Mouse (Mus musculus): ENCODE data around the gene Mcm10.

Mcm10 gene

DNA sequence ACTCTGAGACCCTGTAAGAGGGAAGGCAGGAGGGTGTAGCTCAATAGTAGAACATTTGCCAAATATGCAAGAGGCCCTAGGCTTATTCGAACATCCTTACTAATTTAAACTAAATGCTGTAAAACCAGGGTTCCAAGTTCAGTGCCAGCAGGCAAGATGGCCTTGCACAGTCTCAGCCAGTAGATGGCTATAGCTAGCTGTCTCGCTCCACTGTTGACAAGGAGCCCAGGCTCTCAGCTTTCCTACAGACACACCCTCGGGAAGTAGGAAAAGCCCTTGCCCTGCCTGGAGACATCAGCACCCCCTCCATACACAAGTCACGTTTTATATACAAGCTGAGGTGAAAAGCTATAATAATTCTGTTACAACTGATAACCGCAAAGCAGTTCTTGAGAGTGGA, 20.1 kb upstream of the Mcm10 start:
- no peak for DNase-seq (ENCODE audit: low spot score in 2 of 2)

- DNase-seq (ENCODE audit: low spot score in 2 of 2) = no peak
These were observed 18.6 kb upstream of the Mcm10 start for GRCm38 (mm10) chr2:5031215-5031614.

- DNase-seq (ENCODE audit: low spot score in 2 of 2) = no peak
These were observed 17.2 kb upstream of the Mcm10 start for GRCm38 (mm10) chr2:5029808-5030207.

GRCm38 (mm10) chr2:5028047-5028446, 15.5 kb upstream of the Mcm10 start:
- no peak for DNase-seq (ENCODE audit: low spot score in 2 of 2)

GRCm38 (mm10) chr2:5027057-5027456, 14.5 kb upstream of the Mcm10 start:
- no peak for DNase-seq (ENCODE audit: low spot score in 2 of 2)

GRCm38 (mm10) chr2:5025162-5025733, 12.7 kb upstream of the Mcm10 start:
- no peak for DNase-seq (ENCODE audit: low spot score in 2 of 2)

DNA sequence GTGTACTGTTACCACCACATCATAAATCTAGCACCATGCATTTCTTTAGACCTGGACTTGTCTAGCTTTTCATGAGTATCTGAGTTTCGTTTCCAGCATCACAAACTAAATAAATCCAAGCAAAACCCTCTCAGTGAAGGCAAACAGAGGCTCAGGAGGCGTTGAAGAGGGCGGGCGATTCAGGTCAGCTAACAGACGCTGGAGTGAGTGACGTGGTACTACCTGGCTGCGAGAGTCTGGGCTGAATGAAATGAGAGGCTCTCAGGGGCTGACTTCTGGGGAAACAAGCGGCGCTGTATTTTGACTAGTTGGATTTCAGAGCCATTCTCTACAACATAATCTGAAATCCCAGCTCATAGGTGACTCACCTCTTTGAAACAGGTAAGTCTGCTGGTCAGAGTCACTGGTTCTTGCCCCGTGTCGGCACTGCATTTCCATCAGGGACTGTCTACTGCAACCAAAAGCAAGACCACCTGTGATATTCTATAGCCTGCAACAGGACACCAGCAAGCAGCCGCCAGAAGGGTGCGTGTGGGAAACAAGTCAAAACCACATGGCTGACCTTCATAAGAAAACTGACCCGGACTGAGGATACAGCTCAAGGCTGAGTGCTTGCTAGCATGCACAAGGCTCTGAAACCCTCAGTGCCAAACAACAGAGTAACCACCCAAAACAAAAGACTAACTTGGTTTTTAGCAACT, 11.3 kb upstream of the Mcm10 start:
- no peak for DNase-seq (ENCODE audit: low spot score in 2 of 2)

DNA sequence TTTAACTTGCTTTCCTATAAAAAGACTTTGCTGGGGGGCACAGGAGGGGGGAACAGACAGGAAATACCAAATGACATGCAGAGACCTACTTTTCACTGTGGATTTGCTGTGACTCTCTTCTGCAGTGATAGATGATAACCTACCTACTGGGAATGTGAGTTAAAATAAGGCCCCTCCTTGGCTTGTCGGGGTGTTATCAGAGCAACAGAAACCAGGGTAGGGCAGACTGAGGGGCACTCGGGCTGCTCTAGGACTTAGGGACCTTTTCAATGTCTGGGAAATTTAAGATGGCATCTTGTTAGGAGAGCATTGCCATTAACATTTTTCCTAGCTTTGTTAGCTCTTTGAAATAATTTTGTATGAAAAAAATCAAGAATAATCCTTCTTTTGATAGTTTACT, 10.7 kb upstream of the Mcm10 start:
- DNase-seq (ENCODE audit: low spot score in 2 of 2) = no peak

DNA sequence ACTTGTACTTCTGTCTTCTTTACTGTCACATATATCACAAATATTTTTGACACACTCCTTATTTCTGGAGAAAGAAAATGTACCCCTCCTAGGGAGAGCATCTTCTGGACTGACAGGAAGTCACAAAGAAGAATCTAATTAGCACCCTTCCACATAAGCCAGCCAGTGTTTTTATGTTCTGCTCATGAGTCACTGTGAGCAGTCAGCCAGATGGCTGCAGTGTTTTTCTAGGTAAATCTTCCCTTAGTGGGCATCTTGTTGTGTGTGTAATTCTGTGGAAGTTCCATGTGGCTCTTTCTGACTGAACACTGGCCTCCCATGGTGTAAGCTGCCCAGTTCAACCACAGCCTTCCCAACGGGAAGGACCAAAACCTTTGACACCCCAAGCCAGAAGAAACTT, 7.1 kb upstream of the Mcm10 start:
- DNase-seq (ENCODE audit: low spot score in 2 of 2) = no peak

DNA sequence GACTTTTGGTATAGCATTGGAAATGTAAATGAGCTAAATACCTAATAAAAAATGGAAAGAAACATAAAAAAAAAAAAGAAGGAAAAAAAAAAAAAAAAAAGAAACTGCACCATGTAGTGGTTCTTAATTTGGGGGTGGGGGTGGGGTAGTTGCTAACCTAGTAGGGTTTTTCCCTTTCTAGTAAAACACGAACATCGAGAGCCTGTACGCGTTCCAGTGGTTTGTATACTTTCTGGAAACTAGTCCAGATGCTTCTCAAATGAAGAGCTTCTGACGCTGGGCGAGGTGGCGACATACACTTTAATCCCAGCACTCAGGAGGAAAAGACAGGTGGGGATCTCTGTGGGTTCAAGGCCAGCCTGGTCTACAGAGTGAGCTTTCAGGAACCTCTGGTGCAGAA, 4.3 kb upstream of the Mcm10 start:
- DNase-seq (ENCODE audit: low spot score in 2 of 2) = no peak

- no peak for DNase-seq (ENCODE audit: low spot score in 2 of 2)
These were observed 2.9 kb upstream of the Mcm10 start for GRCm38 (mm10) chr2:5015527-5015926.

- no peak for DNase-seq (ENCODE audit: low spot score in 2 of 2)
These were observed 2.0 kb upstream of the Mcm10 start for GRCm38 (mm10) chr2:5014616-5015015.

- DNase-seq (ENCODE audit: low spot score in 2 of 2) = no peak
These were observed 597 bp downstream of the Mcm10 start for GRCm38 (mm10) chr2:5011898-5012490.

- DNase-seq (ENCODE audit: low spot score in 2 of 2) = no peak
These were observed 5.5 kb downstream of the Mcm10 start for GRCm38 (mm10) chr2:5007107-5007506.

DNA sequence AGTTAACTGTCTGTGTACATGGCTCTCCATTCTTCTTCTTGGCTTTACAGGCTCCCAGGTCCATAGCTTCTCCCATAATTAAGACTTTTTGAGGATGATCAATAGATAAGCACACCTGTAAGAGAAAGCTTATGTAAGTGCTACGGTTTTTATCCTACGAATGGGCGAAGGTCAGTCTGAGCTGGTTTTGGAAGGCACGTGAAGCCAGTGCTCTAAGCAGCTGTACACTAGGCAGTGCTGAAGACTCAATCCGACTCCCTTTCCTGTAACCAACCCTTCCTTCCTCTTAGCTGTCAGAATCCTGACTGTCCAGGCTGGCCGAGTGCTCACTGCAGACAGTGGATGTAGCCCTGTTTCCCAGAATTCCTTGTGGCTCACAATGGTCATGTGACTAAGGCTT, 11.3 kb downstream of the Mcm10 start:
- no peak for DNase-seq (ENCODE audit: low spot score in 2 of 2)

DNA sequence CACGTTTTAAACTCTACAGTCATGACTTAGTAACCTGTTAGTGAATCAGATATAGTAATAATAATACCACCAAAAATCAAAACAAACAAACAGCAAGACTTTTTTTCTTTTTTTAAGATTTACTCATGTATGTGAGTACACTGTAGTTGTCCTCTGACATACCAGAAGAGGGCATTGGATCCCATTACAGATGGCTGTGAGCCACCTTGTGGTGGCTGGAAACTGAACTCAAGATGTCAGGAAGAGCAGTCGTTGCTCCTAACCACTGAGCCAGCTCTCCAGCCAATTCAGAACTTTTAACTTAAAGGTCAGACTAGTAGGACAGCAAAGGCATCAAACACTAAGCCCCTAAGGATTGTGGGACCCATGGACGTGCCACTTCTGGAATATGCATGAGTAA, 13.7 kb downstream of the Mcm10 start:
- DNase-seq (ENCODE audit: low spot score in 2 of 2) = no peak

DNA sequence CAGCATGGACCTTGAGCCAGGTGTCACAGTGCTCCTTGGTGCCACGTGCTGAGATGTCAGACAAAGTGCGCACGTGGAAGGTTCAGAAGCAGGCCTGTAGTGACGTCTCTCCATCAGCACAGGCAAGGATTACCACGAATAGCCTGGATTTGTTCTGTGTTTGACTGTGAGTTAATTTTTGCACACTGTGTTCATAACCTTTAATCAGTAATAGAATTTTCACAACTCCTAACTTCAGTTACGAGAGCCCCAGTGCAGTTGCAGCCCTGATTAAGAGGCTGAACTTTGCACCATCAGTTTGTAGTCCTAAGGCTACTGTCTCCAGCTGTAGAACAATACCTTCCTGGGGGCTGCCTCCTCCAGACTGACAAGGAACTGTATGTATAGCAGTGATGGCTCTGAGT, 16.2 kb downstream of the Mcm10 start:
- DNase-seq (ENCODE audit: low spot score in 2 of 2) = no peak

- no peak for DNase-seq (ENCODE audit: low spot score in 2 of 2)
These were observed 16.9 kb downstream of the Mcm10 start for GRCm38 (mm10) chr2:4995646-4996045.

DNA sequence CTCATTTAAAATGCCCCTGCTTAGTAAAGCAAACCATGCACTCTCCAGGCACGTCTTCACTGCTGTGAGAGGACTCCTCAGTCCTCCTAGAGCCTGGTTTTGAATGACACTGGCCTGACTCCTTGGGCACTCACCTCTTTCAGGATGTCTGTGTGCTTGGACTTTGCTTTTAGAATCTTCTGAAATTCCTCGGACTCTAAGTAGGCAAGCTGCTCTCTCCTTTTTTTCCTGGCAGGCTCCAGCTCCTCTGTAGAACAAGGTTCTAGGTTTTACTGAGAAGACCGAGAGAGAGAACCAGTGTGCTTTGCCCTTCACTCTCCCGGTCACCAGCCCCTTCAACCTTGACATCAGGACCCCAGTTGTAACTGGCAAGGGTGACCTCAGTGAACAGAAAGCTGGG, 18.2 kb downstream of the Mcm10 start:
- no peak for DNase-seq (ENCODE audit: low spot score in 2 of 2)

- DNase-seq (ENCODE audit: low spot score in 2 of 2) = no peak
These were observed 19.0 kb downstream of the Mcm10 start for GRCm38 (mm10) chr2:4993584-4993983.

- DNase-seq (ENCODE audit: low spot score in 2 of 2) = no peak
These were observed 23.7 kb downstream of the Mcm10 start for GRCm38 (mm10) chr2:4988826-4989424.

- no peak for DNase-seq (ENCODE audit: low spot score in 2 of 2)
These were observed 25.0 kb downstream of the Mcm10 start for GRCm38 (mm10) chr2:4987388-4988180.
